Mouse (Mus musculus) megakaryocyte, embryonic 14.5 days (primary cell): ENCODE results near the gene Sft2d1.

Source experiments
- FLI1 ChIP-seq: IDR thresholded peaks from 2 replicates; pipeline ENCODE4 v1.6.1; 2012; ENCODE audit warnings: low read length, inconsistent platforms, mixed read lengths
- GATA1 ChIP-seq: IDR thresholded peaks from 3 replicates; pipeline ENCODE4 v1.6.1; 2012; ENCODE audit warnings: mixed read lengths, low read length, inconsistent platforms, borderline replicate concordance

GRCm38 (mm10) chr17:8316251-8316650 lies 5.3 kb downstream of the Sft2d1 start:
- TF ChIP-seq GATA1 = no peak
- TF ChIP-seq FLI1 = no peak
